Mouse (Mus musculus): ENCODE results near the gene Gm3055.
"Not testable (repeated sequence)": the region's sequence is repeated elsewhere in the genome, so short reads cannot be mapped to it uniquely, and the experiment has no call there.

Gene Gm3055

DNA sequence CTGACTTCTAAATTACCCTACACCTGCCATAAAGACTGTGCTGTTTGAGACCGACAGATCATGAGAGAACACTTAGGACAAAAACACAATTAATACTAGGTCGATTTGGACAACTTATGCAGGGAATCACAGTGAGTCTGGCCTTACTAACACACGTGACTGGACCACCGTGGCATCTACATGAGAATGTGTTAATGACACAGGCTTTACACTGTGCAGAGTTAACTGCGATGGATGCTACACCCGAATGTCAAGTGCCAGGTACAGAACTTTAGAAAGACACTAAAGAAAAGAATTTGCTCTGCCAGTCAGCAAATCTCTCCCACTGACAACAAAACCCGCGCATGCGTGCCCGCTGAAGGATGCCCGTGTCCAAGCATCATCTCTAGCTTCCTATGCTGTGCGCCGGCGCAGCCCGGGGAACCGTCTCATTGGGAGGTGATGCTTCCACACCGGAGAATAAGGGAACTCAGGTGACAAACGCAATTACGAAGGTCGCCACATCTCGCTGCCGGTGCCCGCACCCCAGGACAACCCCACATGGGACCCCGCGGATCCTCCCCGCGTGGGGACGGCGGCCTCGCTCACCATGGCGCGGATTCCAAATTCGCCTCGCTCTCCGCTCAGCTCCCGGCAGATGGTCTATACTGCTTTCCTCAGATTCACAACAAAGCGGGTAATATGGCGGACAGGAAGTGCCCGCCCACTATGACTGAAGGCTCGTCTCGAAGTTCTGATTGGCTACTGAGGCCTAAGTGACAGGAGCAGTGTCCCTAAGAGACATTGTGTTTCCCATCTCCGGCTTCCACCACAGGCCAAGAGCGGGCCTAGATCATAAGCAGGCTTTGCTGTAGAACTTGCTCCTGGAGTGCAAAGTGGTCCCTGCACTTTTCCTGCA, at the start of gene Gm3055:
Gene Gm3055, minus strand, starts transcription at position 656 of the 898 bp plus-strand sequence.
- in situ Hi-C loops (cut with MboI, MseI), result not testable (repeated sequence)

DNA sequence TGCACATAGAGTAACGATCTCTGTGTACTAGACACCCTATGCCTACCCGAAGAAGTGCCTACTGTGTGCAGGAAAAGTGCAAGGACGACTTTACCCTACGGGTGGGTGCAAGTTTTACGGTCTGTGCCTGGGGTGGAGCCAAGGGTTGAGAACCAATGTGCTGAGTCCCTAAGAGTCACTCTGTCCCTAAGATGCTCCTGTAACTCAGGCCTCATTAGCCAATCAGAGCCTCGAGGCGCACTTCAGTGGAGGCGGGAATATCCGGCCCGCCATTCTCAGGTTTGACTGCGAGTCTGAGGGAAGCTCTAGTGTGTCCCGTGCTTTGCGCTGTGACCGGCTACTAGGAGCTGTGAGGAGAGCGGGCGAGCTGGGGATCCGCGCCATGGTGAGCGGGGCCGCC, 40.9 kb upstream of the Gm3055 start, which contains the start of gene Gm4767:
Gene Gm4767, plus strand, starts transcription at position 288 of the 400 bp plus-strand sequence.
- in situ Hi-C loops (cut with MboI, MseI), result not testable (repeated sequence)

DNA sequence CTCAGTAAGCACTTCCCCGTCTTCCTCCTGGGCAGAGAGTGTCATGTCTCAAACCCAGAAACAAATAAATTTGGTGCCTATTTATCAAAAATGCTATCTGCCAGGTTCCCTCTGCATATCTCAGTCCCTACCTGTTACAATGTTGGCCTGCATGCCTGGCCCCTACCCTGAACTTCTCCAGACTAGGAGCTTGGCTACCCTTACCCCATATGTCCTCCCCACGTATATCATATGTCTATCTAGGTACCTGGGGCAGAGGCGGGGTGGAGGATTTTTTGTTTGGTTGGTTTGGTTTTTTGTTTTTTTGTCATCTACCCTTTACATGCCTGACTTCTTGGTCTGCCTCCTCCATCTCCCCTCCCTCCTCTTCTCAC, 430 bp upstream of the Gm3055 start:
- in situ Hi-C loops (cut with MboI, MseI), result not testable (repeated sequence)

DNA sequence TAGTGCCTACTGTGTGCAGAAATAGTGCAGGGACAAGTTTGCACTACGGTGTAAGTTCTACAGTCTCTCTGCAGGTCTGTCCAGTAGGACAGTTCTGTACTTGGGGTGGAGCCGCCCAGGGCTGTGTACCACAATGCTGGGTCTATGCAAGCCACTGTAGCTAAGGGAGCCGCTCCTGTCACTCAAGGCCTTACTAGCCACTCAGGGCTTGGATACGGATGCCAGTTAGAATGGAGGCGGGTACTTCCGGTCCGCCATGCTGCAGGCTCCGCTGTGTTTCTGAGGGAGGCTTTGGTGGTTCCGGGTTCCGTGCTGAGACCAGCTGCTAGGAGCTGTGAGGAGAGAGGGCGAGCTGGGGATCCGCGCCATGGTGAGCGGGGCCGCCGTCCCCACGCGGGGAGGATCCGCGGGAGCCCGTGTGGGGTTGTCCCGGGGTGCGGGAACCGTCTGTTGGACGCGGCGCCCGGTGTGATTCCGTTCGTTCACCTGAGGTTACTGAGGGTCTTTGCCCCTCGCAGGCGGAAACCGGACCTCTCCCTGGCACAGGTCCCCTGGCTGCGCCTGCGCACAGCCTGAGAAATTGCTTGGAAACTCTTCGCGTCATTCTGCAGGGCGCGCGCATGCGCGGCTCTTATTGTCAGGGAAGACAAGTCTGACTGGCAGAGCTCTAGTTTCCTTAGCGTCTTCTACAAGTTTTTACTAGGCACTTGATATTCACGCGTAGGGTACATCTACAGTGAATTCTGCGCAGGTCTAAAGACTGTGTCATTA, 66.2 kb downstream of the Gm3055 start, which contains the start of gene Zfp433:
Gene Zfp433, plus strand, starts transcription at position 295 of the 771 bp plus-strand sequence.
- in situ Hi-C loops (cut with MboI, MseI), result loop anchor here (5.0 to 10.0 kb wide), 2 partner anchors 70 to 293 kb away; no protein-coding TSS in a partner anchor

Measured in T-helper 1 cell (primary cell).